Mouse (Mus musculus) limb, embryonic 15.5 days (tissue): Measurements from ENCODE around the gene Atxn2. TPM values are rescaled to one million over a fixed set of nuclear protein-coding genes. Genes with fewer than 3 reads are reported as not detected.

ENCODE experiments used
- ATAC-seq: fragments of 200-750 bp; cut with Nextera tagmentation; 2 replicates; pipeline ENCODE4 v1.8.0; 2017; ENCODE audit warnings: low read depth, moderate TSS enrichment; ENCODE audit not compliant: insufficient number of reproducible peaks, low FRiP score, low TSS enrichment
- H3K27ac ChIP-seq: fragments of 300-500 bp; sonication (generic); 2 replicates; pipeline ENCODE4 v1.5.1; 2015; ENCODE audit warnings: moderate library complexity, mild to moderate bottlenecking, inconsistent platforms
- H3K27me3 ChIP-seq: fragments of 300-500 bp; sonication (generic); 2 replicates; pipeline ENCODE4 v1.6.1; 2015; ENCODE audit warnings: inconsistent platforms
- H3K36me3 ChIP-seq: fragments of 300-500 bp; sonication (generic); 2 replicates; pipeline ENCODE4 v1.6.1; 2015; ENCODE audit warnings: inconsistent platforms
- H3K4me1 ChIP-seq: fragments of 300-500 bp; sonication (generic); 2 replicates; pipeline ENCODE4 v1.6.1; 2015; ENCODE audit warnings: inconsistent platforms
- H3K4me2 ChIP-seq: fragments of 300-500 bp; sonication (generic); 2 replicates; pipeline ENCODE4 v1.6.1; 2015; ENCODE audit warnings: mild to moderate bottlenecking, inconsistent platforms
- H3K4me3 ChIP-seq: fragments of 300-500 bp; sonication (generic); 2 replicates; pipeline ENCODE4 v1.5.1; 2015; ENCODE audit warnings: mild to moderate bottlenecking, inconsistent platforms
- H3K9ac ChIP-seq: fragments of 300-500 bp; sonication (generic); 2 replicates; pipeline ENCODE4 v1.6.1; 2015; ENCODE audit warnings: inconsistent platforms
- H3K9me3 ChIP-seq: fragments of 300-500 bp; sonication (generic); 2 replicates; pipeline ENCODE4 v1.6.1; 2016; ENCODE audit warnings: inconsistent platforms
- WGBS: fragments of 180-500 bp; shearing (Covaris S2); methylation state at CpG from one replicate; pipeline ENCODE4 v1.1.7; 2015; 5-methylcytosine and 5-hydroxymethylcytosine counted together
- polyA plus RNA-seq: library from polyadenylated mRNA; unstranded; fragments of >200 nt; fragmentation: Nextera tagmentation; extraction: Ambion mirVana; gene quantifications from 2 replicates; pipeline ENCODE4 v1.2.1, GENCODE M21; 2015

The Atxn2 gene
- polyA plus RNA-seq, 1 experiment from 2014 or later = 49.4 TPM

DNA sequence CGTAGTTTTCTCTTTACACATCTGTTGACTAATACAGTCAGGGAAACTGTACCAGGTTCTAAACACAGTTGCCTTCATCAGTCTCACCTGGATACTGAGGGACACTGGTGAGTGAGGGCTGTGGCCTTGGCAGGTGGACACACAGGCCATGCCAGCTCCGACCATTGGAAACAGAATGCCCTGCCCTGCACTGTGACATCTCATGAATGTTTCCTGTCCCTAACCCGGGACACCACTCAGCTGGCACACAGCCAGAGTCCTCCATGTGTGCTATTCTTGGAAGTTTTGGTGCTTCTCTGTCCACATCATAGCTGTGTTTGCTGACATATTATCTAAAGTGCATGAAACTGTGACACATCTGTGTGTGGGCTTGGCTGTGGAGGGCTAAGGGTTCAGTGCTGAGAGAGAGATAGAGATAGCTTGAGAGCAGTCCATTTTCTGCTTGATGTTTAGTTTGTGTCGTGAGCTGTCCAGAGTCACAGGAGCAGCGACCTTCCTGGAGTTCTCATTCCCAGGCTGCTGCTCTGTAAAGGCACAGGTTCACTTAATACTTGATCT is 98.6 kb downstream of the Atxn2 start:
- no peak overlapping the region for H3K4me3 ChIP-seq
- H3K36me3 ChIP-seq = peaks cover 61% of the 10 kb centered on the region
- H3K4me2 ChIP-seq = no peak overlapping the region

DNA sequence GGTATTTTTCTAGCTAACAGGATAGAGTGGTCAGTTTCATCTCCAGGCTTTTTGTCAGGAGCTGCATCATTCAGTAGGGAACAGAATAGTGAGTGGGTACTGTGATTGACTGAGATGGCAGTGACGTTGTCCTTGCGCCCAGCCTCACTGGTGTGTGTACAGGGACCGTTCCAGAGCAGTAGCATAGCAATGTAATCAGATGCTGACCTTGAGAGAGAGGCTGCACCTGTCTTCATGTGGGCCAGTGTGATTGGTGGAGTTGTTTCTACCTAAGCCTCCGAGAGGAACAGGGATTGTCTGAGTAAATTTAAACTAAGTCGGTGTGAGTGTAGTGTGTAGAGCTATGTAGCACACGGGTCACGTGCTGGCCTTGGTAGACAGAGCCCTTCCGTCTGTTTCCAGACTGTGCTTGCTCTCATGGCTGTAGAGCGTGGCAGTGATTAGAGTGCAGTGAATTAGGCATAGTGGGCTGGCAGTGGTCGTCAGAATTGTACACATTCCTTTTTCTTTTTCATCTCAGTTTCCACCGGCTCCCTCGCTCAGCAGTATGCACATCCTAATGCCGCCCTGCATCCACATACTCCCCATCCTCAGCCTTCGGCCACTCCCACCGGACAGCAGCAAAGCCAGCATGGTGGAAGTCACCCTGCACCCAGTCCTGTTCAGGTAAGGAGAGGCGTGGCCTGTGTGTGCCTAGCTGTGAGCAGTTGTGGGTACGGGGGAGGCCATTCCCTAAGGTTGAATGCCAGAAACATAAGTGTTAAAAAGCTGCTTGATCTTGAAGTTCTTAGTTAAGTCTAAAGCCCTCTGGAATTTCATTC is 99.4 kb downstream of the Atxn2 start:
- no peaks in the 10 kb centered on the region for H3K9me3 ChIP-seq
- 0 out of 2 replicates have a peak, but pooled peaks cover 23% of the 10 kb centered on the region for H3K4me1 ChIP-seq
- no peak overlapping the region for H3K9ac ChIP-seq
- H3K36me3 ChIP-seq = peaks cover 63% of the 10 kb centered on the region
- H3K4me3 ChIP-seq = no peak overlapping the region
- ATAC-seq = no peak
- H3K27ac ChIP-seq = no peak overlapping the region
- no peak overlapping the region for H3K4me2 ChIP-seq
- no peaks in the 10 kb centered on the region for H3K27me3 ChIP-seq
- WGBS = 86% methylated on average over 17 of the region's 17 CpGs

More for the DNA sequence above, 98.6 kb downstream of the Atxn2 start:
- no peaks in the 10 kb centered on the region for H3K9me3 ChIP-seq
- H3K9ac ChIP-seq = no peak overlapping the region
- H3K27ac ChIP-seq = no peak overlapping the region
- no peaks in the 10 kb centered on the region for H3K27me3 ChIP-seq
- H3K4me1 ChIP-seq = 0 out of 2 replicates have a peak, but pooled peaks cover 20% of the 10 kb centered on the region
- WGBS = 72% methylated on average over 5 of the region's 5 CpGs
- no peak for ATAC-seq

DNA sequence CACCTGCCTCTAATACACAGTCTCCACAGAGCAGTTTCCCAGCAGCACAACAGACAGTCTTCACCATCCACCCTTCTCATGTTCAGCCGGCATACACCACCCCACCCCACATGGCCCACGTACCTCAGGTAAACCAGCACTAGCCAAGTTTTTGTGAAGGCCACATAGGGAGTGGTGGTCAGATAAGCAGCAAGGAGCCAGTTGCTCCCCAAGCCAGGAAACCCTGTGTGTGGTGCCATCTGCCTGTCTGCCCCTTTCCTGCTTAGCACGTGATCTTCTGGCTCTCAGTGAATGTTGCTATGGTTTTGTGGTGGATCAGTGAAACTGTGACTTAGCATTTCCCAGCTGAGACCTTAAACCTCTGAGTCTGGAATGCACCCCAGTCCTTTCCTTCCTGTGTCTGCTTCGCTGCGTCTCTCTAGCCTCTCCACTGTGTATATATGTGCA is 100.4 kb downstream of the Atxn2 start:
- no peak overlapping the region for H3K4me2 ChIP-seq
- peak overlapping the region; percentile 17; the same call in 1 of the 2 replicates for H3K27ac ChIP-seq
- 0 out of 2 replicates have a peak, but pooled peaks cover 23% of the 10 kb centered on the region for H3K4me1 ChIP-seq
- no peak overlapping the region for H3K4me3 ChIP-seq
- peaks cover 71% of the 10 kb centered on the region for H3K36me3 ChIP-seq
- no peak for ATAC-seq
- no peaks in the 10 kb centered on the region for H3K27me3 ChIP-seq
- H3K9ac ChIP-seq = no peak overlapping the region
- WGBS = 90% methylated on average over 5 of the region's 5 CpGs
- H3K9me3 ChIP-seq = no peaks in the 10 kb centered on the region

DNA sequence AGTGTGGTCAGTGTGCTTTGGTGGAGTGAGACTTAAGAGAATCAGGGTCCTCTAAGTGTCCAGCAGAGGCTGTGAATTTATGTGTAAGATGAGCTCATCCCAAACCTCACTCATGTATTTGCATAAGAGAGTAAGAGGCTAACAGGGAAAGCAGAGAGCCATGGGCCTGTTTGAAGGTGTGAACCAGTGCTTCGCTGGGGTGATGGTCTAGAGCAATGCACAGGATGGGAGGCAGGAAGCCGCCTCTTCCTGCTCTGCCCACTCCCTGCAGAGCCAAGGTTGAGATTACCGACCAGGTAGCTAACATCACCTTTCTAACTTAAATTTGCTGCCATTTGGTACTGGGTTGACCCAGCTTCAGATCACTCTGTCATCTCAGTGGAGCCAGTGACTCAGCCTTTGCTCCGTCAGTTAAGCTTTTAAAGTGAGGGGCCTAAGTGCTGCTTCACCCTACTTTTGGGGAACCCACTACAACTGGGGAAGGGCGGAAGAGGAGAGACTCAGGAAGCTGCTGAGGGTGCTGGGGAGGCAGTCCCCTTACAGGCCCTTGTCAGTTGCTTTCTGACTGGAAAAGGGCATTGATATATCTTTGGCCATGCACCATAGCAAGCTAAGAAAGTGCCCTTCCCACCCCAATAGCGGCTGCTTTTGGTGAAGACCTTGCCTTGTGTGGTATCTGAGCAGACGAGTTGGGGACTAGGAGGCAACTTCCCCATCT is 101.5 kb downstream of the Atxn2 start:
- Histone ChIP-seq H3K27ac (0 out of 2 replicates have a peak overlapping the region, but pooled peaks have one; percentile 11), H3K27me3 (no peaks in the 10 kb centered on the region), H3K4me1 (0 out of 2 replicates have a peak, but pooled peaks cover 23% of the 10 kb centered on the region), H3K4me3 (no peak overlapping the region), H3K4me2 (no peak overlapping the region), H3K9ac (0 out of 2 replicates have a peak overlapping the region, but pooled peaks have one; percentile 4), H3K36me3 (peaks cover 80% of the 10 kb centered on the region), H3K9me3 (no peaks in the 10 kb centered on the region)
- no peak for ATAC-seq
- 82% methylated on average over 7 of the region's 7 CpGs for WGBS

DNA sequence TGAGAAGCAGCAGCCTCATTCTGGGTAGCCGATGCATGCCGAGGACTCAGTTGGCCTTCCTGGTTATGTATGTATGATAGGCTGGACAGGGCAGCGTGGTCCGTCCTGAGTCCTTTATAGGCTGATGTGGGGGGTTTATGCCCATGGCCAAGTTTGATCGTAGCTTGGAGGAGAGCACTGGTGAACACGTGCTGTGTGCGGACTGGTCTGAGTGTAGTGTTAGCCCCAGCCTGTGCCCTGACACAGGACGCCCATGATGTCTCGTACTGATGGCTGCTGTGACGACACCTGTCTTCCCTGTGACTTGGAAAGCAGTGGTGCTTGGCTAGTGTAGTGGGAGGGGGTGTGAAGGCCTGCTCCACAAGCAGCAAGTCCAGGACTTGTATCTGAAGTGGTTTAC is 102.6 kb downstream of the Atxn2 start:
- no peaks in the 10 kb centered on the region for H3K27me3 ChIP-seq
- 87% methylated on average over 10 of the region's 10 CpGs for WGBS

DNA sequence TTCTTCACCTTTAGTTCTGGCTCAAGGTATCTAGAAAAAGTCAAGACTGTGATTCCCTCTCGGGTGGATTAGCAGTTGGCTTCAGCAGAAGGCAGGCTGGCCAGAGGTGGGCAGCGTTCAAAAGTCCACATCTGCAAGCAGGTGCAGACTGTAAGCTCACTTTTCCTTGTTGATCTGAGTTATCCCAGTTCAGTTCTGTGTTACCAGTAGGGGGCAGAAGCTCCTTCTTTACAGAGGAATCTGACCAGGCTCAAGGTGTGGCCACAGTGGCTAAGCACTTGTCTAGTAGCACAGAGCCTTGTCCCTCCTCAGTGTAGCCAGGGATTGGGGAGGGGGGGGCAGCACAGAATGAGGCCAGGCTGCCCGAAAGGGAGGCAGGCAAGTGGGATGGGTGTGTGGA is 103.9 kb downstream of the Atxn2 start:
- no peak overlapping the region for H3K4me2 ChIP-seq
- H3K4me3 ChIP-seq = no peak overlapping the region
- no peaks in the 10 kb centered on the region for H3K9me3 ChIP-seq
- no peaks in the 10 kb centered on the region for H3K27me3 ChIP-seq
- 47% methylated on average over 3 of the region's 3 CpGs for WGBS
- no peak overlapping the region for H3K9ac ChIP-seq
- ATAC-seq = no peak
- 0 out of 2 replicates have a peak, but pooled peaks cover 23% of the 10 kb centered on the region for H3K4me1 ChIP-seq
- peaks cover 95% of the 10 kb centered on the region for H3K36me3 ChIP-seq
- no peak overlapping the region for H3K27ac ChIP-seq

More for the DNA sequence above, 102.6 kb downstream of the Atxn2 start:
- Histone ChIP-seq H3K9me3 (no peaks in the 10 kb centered on the region), H3K4me2 (no peak overlapping the region), H3K36me3 (peaks cover 91% of the 10 kb centered on the region), H3K9ac (no peak overlapping the region), H3K4me3 (no peak overlapping the region), H3K4me1 (0 out of 2 replicates have a peak, but pooled peaks cover 23% of the 10 kb centered on the region), H3K27ac (peak overlapping the region; percentile 48)
- ATAC-seq = no peak

DNA sequence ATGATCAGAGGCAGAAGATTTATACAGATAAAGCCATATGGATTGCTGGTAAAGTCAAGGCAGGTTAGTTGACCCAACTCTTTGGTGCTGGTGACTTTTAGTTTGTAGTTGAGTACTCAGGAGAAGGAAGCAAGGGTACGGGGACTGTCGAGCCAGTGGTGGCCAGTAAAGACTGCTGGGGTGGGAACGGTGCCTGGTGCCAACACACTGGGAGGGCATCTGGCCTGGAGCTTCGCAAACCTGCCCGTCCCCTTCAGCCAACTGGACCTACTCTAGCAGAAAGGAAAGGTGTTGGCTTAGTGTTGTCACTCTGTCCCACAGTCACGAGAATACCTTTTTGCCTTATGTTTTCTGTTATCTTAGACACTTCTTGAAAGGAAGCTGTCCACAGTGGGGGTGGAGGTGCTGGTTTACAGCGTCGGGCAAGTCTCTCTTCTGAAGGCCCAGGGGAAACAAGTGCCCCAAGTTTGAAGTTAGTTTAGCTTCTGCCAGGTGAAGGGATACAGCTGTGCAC is 104.8 kb downstream of the Atxn2 start:
- Histone ChIP-seq H3K4me2 (no peak overlapping the region), H3K9ac (no peak overlapping the region), H3K4me1 (0 out of 2 replicates have a peak, but pooled peaks cover 29% of the 10 kb centered on the region), H3K27ac (no peak overlapping the region), H3K9me3 (no peaks in the 10 kb centered on the region), H3K36me3 (peaks cover 95% of the 10 kb centered on the region), H3K27me3 (no peaks in the 10 kb centered on the region), H3K4me3 (no peak overlapping the region)
- 82% methylated on average over 8 of the region's 8 CpGs for WGBS
- no peak for ATAC-seq

DNA sequence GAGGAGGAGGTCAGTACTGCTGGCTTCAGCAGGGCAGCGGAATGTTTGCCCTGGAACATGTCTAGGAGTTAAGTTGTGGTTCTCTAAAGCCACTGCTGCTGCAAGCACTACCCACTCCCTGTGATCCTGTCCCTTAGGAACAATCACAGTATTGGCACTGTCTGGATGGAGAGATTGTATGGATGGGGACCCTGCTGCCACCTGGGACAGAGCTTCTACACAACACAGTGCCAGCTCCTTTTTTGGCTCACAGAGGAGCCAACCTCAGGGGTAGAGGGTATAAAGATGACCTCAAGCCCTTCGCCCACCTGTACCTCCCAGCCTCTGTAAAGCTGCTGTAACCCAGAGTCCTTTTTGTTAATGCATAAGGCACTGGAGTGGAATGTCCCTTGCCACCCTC is 105.5 kb downstream of the Atxn2 start:
- Histone ChIP-seq H3K36me3 (peaks cover 91% of the 10 kb centered on the region), H3K27ac (no peak overlapping the region), H3K4me1 (0 out of 2 replicates have a peak, but pooled peaks cover 29% of the 10 kb centered on the region), H3K4me3 (no peak overlapping the region), H3K9ac (no peak overlapping the region), H3K27me3 (no peaks in the 10 kb centered on the region), H3K4me2 (no peak overlapping the region), H3K9me3 (no peaks in the 10 kb centered on the region)
- 90% methylated on average over 2 of the region's 2 CpGs for WGBS
- ATAC-seq = no peak

DNA sequence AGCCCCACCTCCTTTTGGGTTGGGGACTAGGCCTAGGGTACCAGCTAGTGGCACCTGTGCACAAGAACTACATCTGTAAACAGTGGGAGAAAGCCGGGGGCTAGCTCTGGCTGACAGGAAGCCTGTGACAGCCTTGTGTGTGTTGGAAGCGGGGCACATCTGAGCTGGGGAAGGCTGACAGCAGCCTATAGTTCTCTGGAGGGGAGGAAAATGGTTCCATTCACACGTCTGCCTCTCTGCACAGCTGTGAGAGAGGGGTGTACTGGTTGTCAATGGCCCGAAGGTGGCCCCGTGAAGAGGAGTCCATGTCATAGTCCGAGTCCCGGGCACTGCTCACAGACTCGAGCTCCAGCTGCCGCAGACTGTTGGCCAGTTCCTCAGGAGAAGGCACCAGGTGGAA is 106.4 kb downstream of the Atxn2 start:
- no peak for ATAC-seq
- Histone ChIP-seq H3K4me1 (0 out of 2 replicates have a peak, but pooled peaks cover 24% of the 10 kb centered on the region), H3K9ac (no peak overlapping the region), H3K4me2 (no peak overlapping the region), H3K36me3 (peaks cover 85% of the 10 kb centered on the region), H3K9me3 (no peaks in the 10 kb centered on the region), H3K4me3 (no peak overlapping the region), H3K27me3 (no peaks in the 10 kb centered on the region), H3K27ac (no peak overlapping the region)
- 87% methylated on average over 9 of the region's 9 CpGs for WGBS

DNA sequence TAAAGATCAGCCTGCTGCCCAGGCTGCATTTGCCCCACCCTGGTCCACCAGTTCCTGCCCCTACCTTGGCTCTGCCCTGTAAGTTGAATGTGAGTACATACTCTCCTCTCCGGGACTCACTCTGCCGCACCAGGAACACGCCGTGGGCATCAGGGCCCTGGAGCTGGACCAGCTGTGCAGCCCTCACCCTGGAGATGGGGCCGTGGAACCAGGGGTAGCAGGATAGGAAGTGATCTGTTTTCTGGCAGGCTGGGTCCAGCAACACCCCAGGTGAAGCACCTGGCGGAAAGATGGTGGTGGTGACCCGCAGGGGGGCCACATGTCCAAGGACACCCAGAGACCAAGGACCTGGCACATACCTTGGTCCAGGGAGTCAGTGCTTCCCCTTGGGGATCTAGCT is 107.3 kb downstream of the Atxn2 start:
- Histone ChIP-seq H3K27ac (no peak overlapping the region), H3K4me2 (no peak overlapping the region), H3K4me3 (no peak overlapping the region), H3K27me3 (no peaks in the 10 kb centered on the region), H3K9me3 (no peaks in the 10 kb centered on the region), H3K36me3 (peaks cover 80% of the 10 kb centered on the region), H3K9ac (no peak overlapping the region), H3K4me1 (peaks cover 25% of the 10 kb centered on the region; the same call in 1 of the 2 replicates)
- no peak for ATAC-seq
- WGBS = 93% methylated on average over 7 of the region's 7 CpGs

DNA sequence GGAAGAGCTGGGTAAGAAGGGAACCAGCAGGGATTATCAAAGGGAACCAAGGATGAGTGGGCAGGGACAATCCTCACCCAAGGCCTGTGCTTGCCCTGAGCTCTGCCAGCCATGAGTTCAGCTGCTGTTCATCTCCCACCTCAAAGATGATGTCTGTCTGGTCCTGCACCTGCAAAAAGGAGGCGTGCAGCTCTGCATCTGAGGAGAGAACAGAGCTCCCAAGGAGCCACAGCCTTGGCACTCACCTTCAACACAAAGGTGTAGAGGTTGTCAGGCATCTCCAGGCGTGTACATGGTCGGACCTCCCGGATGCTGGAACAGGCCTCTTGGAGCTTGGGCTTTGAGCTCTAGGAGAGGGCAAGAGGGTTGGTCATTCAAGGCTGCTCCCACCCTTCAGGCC is 107.7 kb downstream of the Atxn2 start:
- no peaks in the 10 kb centered on the region for H3K9me3 ChIP-seq
- no peak overlapping the region for H3K27ac ChIP-seq
- no peak for ATAC-seq
- peaks cover 78% of the 10 kb centered on the region for H3K36me3 ChIP-seq
- H3K4me3 ChIP-seq = no peak overlapping the region
- no peak overlapping the region for H3K9ac ChIP-seq
- H3K4me2 ChIP-seq = no peak overlapping the region
- no peaks in the 10 kb centered on the region for H3K27me3 ChIP-seq
- peaks cover 24% of the 10 kb centered on the region; the same call in 1 of the 2 replicates for H3K4me1 ChIP-seq
- WGBS = 88% methylated on average over 4 of the region's 4 CpGs
